Mouse (Mus musculus) stomach, embryonic 16.5 days (tissue): Measurements from ENCODE around the gene BC005537. TPM values are rescaled to one million over a fixed set of nuclear protein-coding genes. Genes with fewer than 3 reads are reported as not detected.

Experiments
- ATAC-seq: fragments of 200-750 bp; cut with Nextera tagmentation; 2 replicates; pipeline ENCODE4 v1.8.0; 2017; ENCODE audit warnings: moderate number of reproducible peaks, moderate TSS enrichment; ENCODE audit not compliant: insufficient read depth, low FRiP score
- H3K27ac ChIP-seq: fragments of 300-500 bp; sonication (generic); 2 replicates; pipeline ENCODE4 v1.5.1; 2014; ENCODE audit warnings: low read length
- H3K27me3 ChIP-seq: fragments of 300-500 bp; sonication (generic); 2 replicates; pipeline ENCODE4 v1.6.1; 2014; ENCODE audit warnings: low read length, control low read depth, mixed read lengths; ENCODE audit not compliant: control insufficient read depth, insufficient read depth
- H3K36me3 ChIP-seq: fragments of 300-500 bp; sonication (generic); 2 replicates; pipeline ENCODE4 v1.6.1; 2014; ENCODE audit warnings: low read length; ENCODE audit not compliant: control insufficient read depth, insufficient read depth
- H3K4me1 ChIP-seq: fragments of 300-500 bp; sonication (generic); 2 replicates; pipeline ENCODE4 v1.6.1; 2014; ENCODE audit warnings: low read length, control low read depth, mixed read lengths; ENCODE audit not compliant: control insufficient read depth, insufficient read depth
- H3K4me2 ChIP-seq: fragments of 300-500 bp; sonication (generic); 2 replicates; pipeline ENCODE4 v1.6.1; 2014; ENCODE audit warnings: low read depth, low read length, mixed read lengths
- H3K4me3 ChIP-seq: fragments of 300-500 bp; sonication (generic); replicated peaks from 2 replicates; pipeline ENCODE4 v1.5.1; 2014; ENCODE audit warnings: mild to moderate bottlenecking, low read length
- H3K9ac ChIP-seq: fragments of 300-500 bp; sonication (generic); 2 replicates; pipeline ENCODE4 v1.6.1; 2014; ENCODE audit warnings: low read length
- H3K9me3 ChIP-seq: fragments of 300-500 bp; sonication (generic); replicated peaks from 2 replicates; pipeline ENCODE4 v1.6.1; 2016; ENCODE audit warnings: low read length, control low read depth; ENCODE audit not compliant: control insufficient read depth
- WGBS: fragments of 180-500 bp; shearing (Covaris S2); extraction: QIAGEN DNeasy Blood & Tissue Kit; methylation state at CpG from one replicate; pipeline ENCODE4 v1.1.7; 2014; 5-methylcytosine and 5-hydroxymethylcytosine counted together
- polyA plus RNA-seq: library from polyadenylated mRNA; unstranded; fragments of >200 nt; fragmentation: Nextera tagmentation; extraction: Ambion mirVana; gene quantifications from 2 replicates; pipeline ENCODE4 v1.2.1, GENCODE M21; 2015

BC005537 gene
- polyA plus RNA-seq, result 14.1 and 15.2 TPM in 2 replicates

DNA sequence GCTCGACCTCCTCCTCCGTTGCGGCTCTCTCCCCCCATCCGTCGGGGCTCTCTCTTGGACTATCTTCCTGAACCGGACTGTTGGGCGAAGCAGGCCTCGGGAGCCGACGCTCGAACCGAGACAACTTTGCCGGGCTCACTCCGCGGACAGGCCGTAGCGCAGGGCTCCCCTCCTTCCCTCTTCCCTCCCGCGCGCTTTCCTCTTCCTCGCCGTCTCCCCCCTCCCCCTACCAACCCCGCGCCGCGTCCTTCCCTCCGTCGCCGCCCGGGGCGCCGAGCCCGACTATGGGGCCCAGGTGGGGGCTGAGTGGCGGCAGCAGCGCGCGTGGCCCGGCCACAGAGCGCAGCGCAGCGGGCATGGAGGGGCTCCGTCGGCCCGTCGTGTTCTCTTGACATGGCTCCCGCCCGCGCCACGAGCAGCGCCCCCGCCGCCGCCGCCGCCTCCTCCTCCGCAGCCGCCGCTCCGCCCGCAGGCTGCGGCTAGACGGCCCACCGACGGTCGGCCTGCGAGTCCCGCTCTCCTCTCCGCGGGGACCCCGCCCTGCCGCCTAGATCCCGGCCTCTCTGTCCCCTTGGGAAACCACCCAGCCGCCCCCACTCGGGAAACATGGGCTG lies at the start of gene BC005537:
TSS of gene BC005537 (plus strand) at position 350 of the 614 bp plus-strand sequence.
- peak within 1 kb of the TSS; percentile 100 for H3K27ac ChIP-seq
- H3K9ac ChIP-seq, result peak within 1 kb of the TSS; percentile 99
- peak; percentile 51 for ATAC-seq
- peak within 1 kb of the TSS; percentile 80 for H3K4me2 ChIP-seq
- WGBS, result under 1% methylated on average over 70 of the region's 74 CpGs
- no peaks in the 10 kb centered on the region for H3K9me3 ChIP-seq
- no peaks in the 10 kb centered on the region for H3K36me3 ChIP-seq
- H3K4me1 ChIP-seq, result 0 out of 2 replicates have a peak, but pooled peaks cover 11% of the 10 kb centered on the region
- H3K27me3 ChIP-seq, result no peaks in the 10 kb centered on the region
- H3K4me3 ChIP-seq, result peak within 1 kb of the TSS; percentile 98

GRCm38 (mm10) chr13:24756756-24757155 lies 44.7 kb upstream of the BC005537 start:
- peaks cover 3% of the 10 kb centered on the region; the same call in 1 of the 2 replicates for H3K4me1 ChIP-seq
- no peaks in the 10 kb centered on the region for H3K9me3 ChIP-seq
- no peak for ATAC-seq
- 97% methylated on average over 3 of the region's 3 CpGs for WGBS
- no peak overlapping the region for H3K4me2 ChIP-seq
- peaks cover 13% of the 10 kb centered on the region; the same call in 1 of the 2 replicates for H3K36me3 ChIP-seq
- no peak overlapping the region for H3K4me3 ChIP-seq
- no peak overlapping the region for H3K27ac ChIP-seq
- H3K9ac ChIP-seq, result no peak overlapping the region
- no peaks in the 10 kb centered on the region for H3K27me3 ChIP-seq

GRCm38 (mm10) chr13:24757820-24758564 lies 43.5 kb upstream of the BC005537 start:
- Histone ChIP-seq H3K9me3 (no peaks in the 10 kb centered on the region), H3K4me2 (no peak overlapping the region), H3K36me3 (peaks cover 13% of the 10 kb centered on the region; the same call in 1 of the 2 replicates), H3K9ac (no peak overlapping the region), H3K4me1 (peaks cover 3% of the 10 kb centered on the region; the same call in 1 of the 2 replicates), H3K27ac (no peak overlapping the region), H3K27me3 (no peaks in the 10 kb centered on the region), H3K4me3 (no peak overlapping the region)
- WGBS, result 73% methylated on average over 12 of the region's 12 CpGs
- no peak for ATAC-seq

GRCm38 (mm10) chr13:24759451-24759850 lies 42.0 kb upstream of the BC005537 start:
- ATAC-seq, result no peak
- H3K36me3 ChIP-seq, result 0 out of 2 replicates have a peak, but pooled peaks cover 9% of the 10 kb centered on the region
- H3K4me2 ChIP-seq, result no peak overlapping the region
- H3K27ac ChIP-seq, result no peak overlapping the region
- H3K27me3 ChIP-seq, result no peaks in the 10 kb centered on the region
- peaks cover 3% of the 10 kb centered on the region; the same call in 1 of the 2 replicates for H3K4me1 ChIP-seq
- H3K9ac ChIP-seq, result no peak overlapping the region
- WGBS, result 67% methylated on average over 10 of the region's 10 CpGs
- no peaks in the 10 kb centered on the region for H3K9me3 ChIP-seq
- no peak overlapping the region for H3K4me3 ChIP-seq

GRCm38 (mm10) chr13:24760351-24760870 lies 41.0 kb upstream of the BC005537 start:
- H3K4me2 ChIP-seq, result peak overlapping the region; percentile 69
- ATAC-seq, result no peak
- no peaks in the 10 kb centered on the region for H3K27me3 ChIP-seq
- H3K4me3 ChIP-seq, result peak overlapping the region; percentile 79
- WGBS, result 52% methylated on average over 5 of the region's 5 CpGs
- H3K27ac ChIP-seq, result peak overlapping the region; percentile 4; the same call in 1 of the 2 replicates
- H3K4me1 ChIP-seq, result peaks cover 3% of the 10 kb centered on the region; the same call in 1 of the 2 replicates
- H3K9me3 ChIP-seq, result no peaks in the 10 kb centered on the region
- peak overlapping the region; percentile 89; the same call in 1 of the 2 replicates for H3K9ac ChIP-seq
- 0 out of 2 replicates have a peak, but pooled peaks cover 9% of the 10 kb centered on the region for H3K36me3 ChIP-seq

- H3K27me3 ChIP-seq, result no peaks in the 10 kb centered on the region
- H3K4me3 ChIP-seq, result peak overlapping the region; percentile 79
- H3K36me3 ChIP-seq, result 0 out of 2 replicates have a peak, but pooled peaks cover 4% of the 10 kb centered on the region
- H3K27ac ChIP-seq, result peak overlapping the region; percentile 69
- H3K4me2 ChIP-seq, result peak overlapping the region; percentile 69
- H3K9me3 ChIP-seq, result no peaks in the 10 kb centered on the region
- no peak for ATAC-seq
- H3K9ac ChIP-seq, result peak overlapping the region; percentile 89
- peaks cover 3% of the 10 kb centered on the region; the same call in 1 of the 2 replicates for H3K4me1 ChIP-seq
- WGBS, result 1% methylated on average over 10 of the region's 10 CpGs
Observed at GRCm38 (mm10) chr13:24761083-24761402, 40.4 kb upstream of the BC005537 start.

GRCm38 (mm10) chr13:24761403-24762227 lies 39.8 kb upstream of the BC005537 start, which contains the start of gene Gmnn:
Gene Gmnn, minus strand, starts transcription at chr13:24761923.
- peak within 1 kb of the TSS; percentile 69 for H3K4me2 ChIP-seq
- peak within 1 kb of the TSS; percentile 79 for H3K4me3 ChIP-seq
- no peaks in the 10 kb centered on the region for H3K9me3 ChIP-seq
- peaks cover 3% of the 10 kb centered on the region; the same call in 1 of the 2 replicates for H3K4me1 ChIP-seq
- no peaks in the 10 kb centered on the region for H3K27me3 ChIP-seq
- H3K27ac ChIP-seq, result peak within 1 kb of the TSS; percentile 93
- under 1% methylated on average over 79 of the region's 79 CpGs for WGBS
- H3K9ac ChIP-seq, result peak within 1 kb of the TSS; percentile 89
- ATAC-seq, result peak; percentile 97
- H3K36me3 ChIP-seq, result 0 out of 2 replicates have a peak, but pooled peaks cover 4% of the 10 kb centered on the region

- peaks cover 3% of the 10 kb centered on the region; the same call in 1 of the 2 replicates for H3K4me1 ChIP-seq
- ATAC-seq, result no peak
- H3K27me3 ChIP-seq, result no peaks in the 10 kb centered on the region
- H3K4me3 ChIP-seq, result peak overlapping the region; percentile 79
- H3K9ac ChIP-seq, result peak overlapping the region; percentile 89; the same call in 1 of the 2 replicates
- peak overlapping the region; percentile 69 for H3K4me2 ChIP-seq
- WGBS, result 27% methylated on average over 4 of the region's 4 CpGs
- H3K9me3 ChIP-seq, result no peaks in the 10 kb centered on the region
- H3K36me3 ChIP-seq, result 0 out of 2 replicates have a peak, but pooled peaks cover 4% of the 10 kb centered on the region
- H3K27ac ChIP-seq, result no peak overlapping the region
Observed at GRCm38 (mm10) chr13:24762254-24762653, 39.2 kb upstream of the BC005537 start.
